Mouse (Mus musculus): ENCODE results near the gene Efcab6.

- TF ChIP-seq CTCF (IDR thresholded peaks at IDR 0.05; ENCODE audit: extremely low read depth, insufficient read depth, insufficient read length, insufficient replicate concordance) (no peak), POLR2A (IDR thresholded peaks at IDR 0.05; ENCODE audit: low read depth, low read length) (no peak)
Measured at GRCm38 (mm10) chr15:84045562-84045961, 19.6 kb downstream of the Efcab6 start.
